Mouse (Mus musculus): Measurements from ENCODE around the gene Lrrc1. TPM values are rescaled to one million over a fixed set of nuclear protein-coding genes. Genes with fewer than 3 reads are reported as not detected.
A peak's percentile ranks its signal among the peaks of the same experiment; 100 is the strongest.

Lrrc1 gene
- total and polyA plus RNA-seq, 2 experiments from 2014 or later: 4.6 to 38.6 TPM

GRCm38 (mm10) chr9:77471646-77472220, 72.9 kb downstream of the Lrrc1 start:
- H3K9ac ChIP-seq (replicated peaks; ENCODE audit: low read length, poor library complexity, severe bottlenecking): no peak overlapping the region
- no peak overlapping the region for H3K4me2 ChIP-seq (ENCODE audit: low read depth, low read length, poor library complexity, severe bottlenecking)
- TF ChIP-seq CTCF (IDR thresholded peaks at IDR 0.05): no peak
- DNase-seq (ENCODE audit: low spot score) (peak; percentile 39), ATAC-seq (ENCODE audit: low FRiP score) (no peak)
- H3K9me3 ChIP-seq (ENCODE audit: low read length): no peaks in the 10 kb centered on the region
- WGBS: 76% methylated on average over 12 of the region's 12 CpGs
- no peaks in the 10 kb centered on the region for H3K4me1 ChIP-seq (ENCODE audit: insufficient read depth, low read length)
- peaks cover 4% of the 10 kb centered on the region; the same call in 1 of the 2 replicates for H3K36me3 ChIP-seq (ENCODE audit: insufficient read depth, low read length)
- H3K27ac ChIP-seq (ENCODE audit: low read depth, low read length): no peak overlapping the region
- H3K27me3 ChIP-seq (ENCODE audit: insufficient read depth, low read length): no peaks in the 10 kb centered on the region
- H3K4me3 ChIP-seq (ENCODE audit: low read depth, low read length): no peak overlapping the region

- Histone ChIP-seq H3K9me3 (ENCODE audit: low read length) (no peaks in the 10 kb centered on the region), H3K36me3 (ENCODE audit: insufficient read depth, low read length) (peaks cover 4% of the 10 kb centered on the region; the same call in 1 of the 2 replicates), H3K4me1 (ENCODE audit: insufficient read depth, low read length) (no peaks in the 10 kb centered on the region), H3K4me3 (ENCODE audit: low read depth, low read length) (no peak overlapping the region), H3K27me3 (ENCODE audit: insufficient read depth, low read length) (no peaks in the 10 kb centered on the region), H3K4me2 (ENCODE audit: low read depth, low read length, poor library complexity, severe bottlenecking) (no peak overlapping the region), H3K9ac (replicated peaks; ENCODE audit: low read length, poor library complexity, severe bottlenecking) (no peak overlapping the region), H3K27ac (ENCODE audit: low read depth, low read length) (no peak overlapping the region)
- DNase-seq (ENCODE audit: low spot score) (peak; percentile 49), ATAC-seq (ENCODE audit: low FRiP score) (peak; percentile 62; the same call in 1 of the 2 replicates)
- WGBS: 67% methylated on average over 20 of the region's 20 CpGs
- TF ChIP-seq CTCF (IDR thresholded peaks at IDR 0.05): no peak
These were observed 74.7 kb downstream of the Lrrc1 start for GRCm38 (mm10) chr9:77469791-77470607.

DNA sequence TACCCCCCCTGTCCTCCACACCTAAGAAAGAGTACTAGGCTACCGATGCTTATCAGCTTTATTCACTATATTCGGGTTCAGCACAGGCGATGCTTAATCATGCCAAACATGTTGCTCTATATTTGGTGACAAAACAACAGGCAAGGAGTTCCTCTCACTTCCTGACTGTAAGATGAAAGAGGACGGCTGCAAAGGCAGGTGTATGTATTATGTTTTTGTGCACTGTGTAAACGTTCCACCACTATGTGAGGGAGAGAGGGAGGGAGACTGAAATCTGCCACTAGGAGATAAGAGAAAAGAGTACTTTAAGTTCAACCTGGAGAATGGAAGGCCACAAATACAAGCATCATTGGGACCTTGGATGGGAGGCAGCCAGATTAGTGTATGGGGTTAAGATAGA, 77.7 kb downstream of the Lrrc1 start:
- Histone ChIP-seq H3K9ac (replicated peaks; ENCODE audit: low read length, poor library complexity, severe bottlenecking) (no peak overlapping the region), H3K4me1 (ENCODE audit: insufficient read depth, low read length) (0 out of 2 replicates have a peak, but pooled peaks cover 2% of the 10 kb centered on the region), H3K9me3 (ENCODE audit: low read length) (no peaks in the 10 kb centered on the region), H3K4me2 (ENCODE audit: low read depth, low read length, poor library complexity, severe bottlenecking) (no peak overlapping the region), H3K36me3 (ENCODE audit: insufficient read depth, low read length) (peaks cover 4% of the 10 kb centered on the region; the same call in 1 of the 2 replicates), H3K4me3 (ENCODE audit: low read depth, low read length) (no peak overlapping the region), H3K27me3 (ENCODE audit: insufficient read depth, low read length) (no peaks in the 10 kb centered on the region), H3K27ac (ENCODE audit: low read depth, low read length) (no peak overlapping the region)
- 78% methylated on average over 5 of the region's 5 CpGs for WGBS
- DNase-seq (ENCODE audit: low spot score): no peak
- ATAC-seq (ENCODE audit: low FRiP score): no peak
- no peak for TF ChIP-seq CTCF (IDR thresholded peaks at IDR 0.05)

GRCm38 (mm10) chr9:77465401-77465800, 79.3 kb downstream of the Lrrc1 start:
- DNase-seq (ENCODE audit: low spot score) (no peak), ATAC-seq (ENCODE audit: low FRiP score) (no peak)
- Histone ChIP-seq H3K4me2 (ENCODE audit: low read depth, low read length, poor library complexity, severe bottlenecking) (no peak overlapping the region), H3K27ac (ENCODE audit: low read depth, low read length) (no peak overlapping the region), H3K36me3 (ENCODE audit: insufficient read depth, low read length) (peaks cover 4% of the 10 kb centered on the region; the same call in 1 of the 2 replicates), H3K27me3 (ENCODE audit: insufficient read depth, low read length) (no peaks in the 10 kb centered on the region), H3K4me1 (ENCODE audit: insufficient read depth, low read length) (0 out of 2 replicates have a peak, but pooled peaks cover 2% of the 10 kb centered on the region), H3K9me3 (ENCODE audit: low read length) (no peaks in the 10 kb centered on the region), H3K4me3 (ENCODE audit: low read depth, low read length) (no peak overlapping the region), H3K9ac (replicated peaks; ENCODE audit: low read length, poor library complexity, severe bottlenecking) (no peak overlapping the region)
- TF ChIP-seq CTCF (IDR thresholded peaks at IDR 0.05): no peak
- 80% methylated on average over 11 of the region's 11 CpGs for WGBS

GRCm38 (mm10) chr9:77463861-77464260, 80.8 kb downstream of the Lrrc1 start:
- ATAC-seq (ENCODE audit: low FRiP score): no peak
- WGBS: 79% methylated on average over 7 of the region's 7 CpGs
- no peak overlapping the region for H3K4me2 ChIP-seq (ENCODE audit: low read depth, low read length, poor library complexity, severe bottlenecking)

GRCm38 (mm10) chr9:77463195-77463594, 81.5 kb downstream of the Lrrc1 start:
- WGBS: 58% methylated on average over 4 of the region's 4 CpGs
- H3K36me3 ChIP-seq (ENCODE audit: insufficient read depth, low read length): peaks cover 1% of the 10 kb centered on the region; the same call in 1 of the 2 replicates
- no peaks in the 10 kb centered on the region for H3K9me3 ChIP-seq (ENCODE audit: low read length)
- H3K4me2 ChIP-seq (ENCODE audit: low read depth, low read length, poor library complexity, severe bottlenecking): no peak overlapping the region
- no peak for TF ChIP-seq CTCF (IDR thresholded peaks at IDR 0.05)
- no peak overlapping the region for H3K27ac ChIP-seq (ENCODE audit: low read depth, low read length)
- H3K4me3 ChIP-seq (ENCODE audit: low read depth, low read length): no peak overlapping the region
- no peaks in the 10 kb centered on the region for H3K27me3 ChIP-seq (ENCODE audit: insufficient read depth, low read length)
- ATAC-seq (ENCODE audit: low FRiP score) (no peak), DNase-seq (ENCODE audit: low spot score) (no peak)
- 0 out of 2 replicates have a peak, but pooled peaks cover 2% of the 10 kb centered on the region for H3K4me1 ChIP-seq (ENCODE audit: insufficient read depth, low read length)
- no peak overlapping the region for H3K9ac ChIP-seq (replicated peaks; ENCODE audit: low read length, poor library complexity, severe bottlenecking)

More at GRCm38 (mm10) chr9:77463861-77464260, 80.8 kb downstream of the Lrrc1 start:
- TF ChIP-seq CTCF (IDR thresholded peaks at IDR 0.05): no peak
- no peak overlapping the region for H3K9ac ChIP-seq (replicated peaks; ENCODE audit: low read length, poor library complexity, severe bottlenecking)
- H3K4me3 ChIP-seq (ENCODE audit: low read depth, low read length): no peak overlapping the region
- no peak overlapping the region for H3K27ac ChIP-seq (ENCODE audit: low read depth, low read length)
- no peaks in the 10 kb centered on the region for H3K9me3 ChIP-seq (ENCODE audit: low read length)
- 0 out of 2 replicates have a peak, but pooled peaks cover 2% of the 10 kb centered on the region for H3K4me1 ChIP-seq (ENCODE audit: insufficient read depth, low read length)
- no peaks in the 10 kb centered on the region for H3K27me3 ChIP-seq (ENCODE audit: insufficient read depth, low read length)
- no peak for DNase-seq (ENCODE audit: low spot score)
- peaks cover 4% of the 10 kb centered on the region; the same call in 1 of the 2 replicates for H3K36me3 ChIP-seq (ENCODE audit: insufficient read depth, low read length)

Data from midbrain, postnatal 0 days (tissue).